Mouse (Mus musculus) adrenal gland, adult 2 months (tissue): ENCODE results near the gene Best3. TPM values are rescaled to one million over a fixed set of nuclear protein-coding genes. Genes with fewer than 3 reads are reported as not detected.

Experiments used
- DNase-seq: peaks from one replicate; pipeline ENCODE4 v3.0.0; 2021
- long read RNA-seq: library from polyadenylated mRNA; stranded (forward); transcript quantifications from one replicate; pipeline ENCODE4 v2.0.0, GENCODE M21; 2021
- polyA plus RNA-seq: library from polyadenylated mRNA; depleted of rRNA; stranded (reverse); fragments of >200 nt; gene quantifications from 2 replicates; pipeline ENCODE4 v1.2.3, GENCODE M21; 2012; rRNA removed
- total RNA-seq, 2 experiments: library from RNA; stranded (reverse); gene quantifications; 2 replicates each; pipeline ENCODE4 v1.2.3; 2021

Best3 gene
- total RNA-seq, result under 1 TPM; 0.29 to 0.31 TPM
- 0.37 and 0.42 TPM in 2 replicates for polyA plus RNA-seq
- long read RNA-seq, result 0 reads

- DNase-seq, result no peak
Measured at GRCm38 (mm10) chr10:116986264-116987082, at the start of gene Best3. TSS of gene Best3 (plus strand) at chr10:116986314.

DNA sequence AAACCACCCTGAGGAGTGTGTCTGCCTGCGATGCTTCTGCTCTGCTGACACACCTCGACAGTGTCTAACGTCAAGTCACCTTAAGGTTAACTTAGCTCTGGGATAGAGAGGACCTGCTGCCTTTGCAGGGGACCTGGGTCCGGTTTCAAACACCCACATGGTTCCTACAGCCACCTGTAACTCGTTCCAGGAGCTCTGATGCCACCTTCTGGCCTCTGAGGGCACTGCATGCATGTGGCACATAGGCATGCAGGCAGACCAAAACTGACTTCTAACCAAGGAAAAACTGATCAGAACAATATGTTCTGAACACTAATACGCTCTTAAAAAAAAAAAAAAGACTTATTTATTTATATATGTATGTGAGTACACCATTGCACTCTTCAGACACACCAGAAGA, 43.1 kb upstream of the Best3 start:
- DNase-seq, result no peak

DNA sequence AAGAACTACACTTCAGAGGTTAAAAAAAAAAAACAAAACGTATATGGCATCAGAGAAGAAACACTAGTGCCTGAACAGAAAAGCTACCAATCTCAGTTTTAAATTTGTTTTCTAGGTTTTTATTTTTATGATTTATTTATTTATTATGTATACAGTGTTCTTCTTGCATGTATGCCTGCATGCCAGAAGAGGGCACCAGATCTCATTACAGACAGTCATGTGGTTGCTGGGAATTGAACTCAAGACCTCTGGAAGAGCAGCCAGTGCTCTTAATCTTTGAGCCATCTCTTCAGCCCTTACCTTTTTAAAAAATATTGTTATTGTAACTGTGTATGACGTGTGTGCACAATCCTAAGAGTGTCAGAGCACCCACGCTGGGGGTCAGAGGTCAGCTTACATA, 42.0 kb upstream of the Best3 start:
- no peak for DNase-seq

DNA sequence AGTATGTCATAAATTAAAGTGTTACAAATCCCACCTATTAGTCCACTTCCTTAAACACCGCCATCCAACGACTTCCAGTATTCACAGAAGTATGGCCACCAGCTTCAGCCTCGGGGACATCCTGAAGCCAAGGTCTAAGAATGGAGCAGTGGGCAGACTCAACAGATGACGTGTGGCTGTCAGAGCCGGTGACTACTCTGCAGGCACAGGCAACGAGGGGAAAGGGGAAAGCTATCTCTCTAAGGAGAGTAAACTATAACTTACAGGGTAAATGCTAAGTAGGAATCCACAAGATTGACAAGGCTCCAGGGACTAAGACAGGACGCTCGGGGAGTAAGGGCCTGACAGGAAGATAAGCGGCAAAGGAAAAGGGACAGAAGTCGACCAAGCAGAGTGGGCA, 41.2 kb upstream of the Best3 start:
- DNase-seq, result peak; percentile 21

DNA sequence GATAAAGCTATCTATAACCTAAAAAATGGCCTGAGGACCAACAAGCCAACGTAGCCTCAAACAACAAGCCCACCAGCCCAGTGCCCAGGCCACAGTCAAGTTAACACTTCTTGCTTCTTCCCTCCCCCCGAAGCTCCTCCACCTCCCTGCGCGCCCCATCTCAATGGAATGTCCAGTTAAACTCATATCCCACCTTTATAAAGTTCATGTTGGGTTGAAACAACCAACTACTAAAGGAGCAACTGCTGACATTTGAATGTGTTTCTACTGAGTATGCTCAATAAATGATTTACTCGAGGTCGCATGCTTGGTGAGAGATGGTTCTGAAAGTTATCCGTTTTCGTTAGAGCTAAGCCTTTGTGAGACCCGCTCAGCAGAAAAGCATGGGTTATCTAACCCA, 37.7 kb upstream of the Best3 start:
- no peak for DNase-seq

DNA sequence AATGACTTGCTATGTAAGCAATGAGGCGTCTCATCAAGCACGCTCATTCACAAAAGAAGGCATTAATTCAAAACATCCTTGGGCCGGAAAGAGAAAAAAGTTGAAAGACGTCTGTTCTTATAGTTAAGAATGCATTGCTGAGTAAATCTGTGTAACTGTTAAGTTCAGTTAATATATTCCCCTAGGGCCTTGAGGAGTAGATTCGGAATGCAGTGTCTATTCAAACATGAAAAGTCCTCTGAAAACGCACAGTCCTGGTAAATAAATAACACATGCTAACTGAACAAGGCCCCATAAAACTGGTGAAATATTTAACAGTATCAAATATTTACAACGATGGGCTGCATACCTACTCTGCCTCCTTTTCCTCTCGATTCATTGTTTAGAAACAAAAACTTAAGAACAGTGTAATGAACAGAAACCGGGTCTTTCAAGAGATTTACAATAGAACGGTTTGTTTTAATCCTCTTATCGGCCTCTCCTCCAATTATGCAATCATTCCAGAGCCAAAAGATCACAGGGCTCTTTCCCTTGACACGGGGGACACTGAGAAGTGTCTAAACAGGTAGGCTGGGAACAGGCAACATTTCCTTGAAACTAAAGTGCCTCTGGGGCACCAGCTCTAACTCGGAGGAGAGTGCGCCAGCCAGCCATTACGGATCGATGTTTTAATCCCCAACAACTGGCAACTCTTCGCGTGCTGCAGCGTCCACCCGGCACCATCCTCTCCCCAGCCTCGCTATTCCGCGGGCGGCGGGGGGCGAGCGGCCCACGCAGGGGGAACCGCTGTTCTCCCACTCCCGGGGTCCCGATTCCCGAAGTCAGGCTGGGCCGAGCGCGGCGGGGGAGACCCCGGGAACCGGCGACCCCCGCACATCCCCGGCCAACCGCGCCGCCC, 36.8 kb upstream of the Best3 start:
- peak; percentile 60 for DNase-seq

- DNase-seq, result peak; percentile 93
Measured at GRCm38 (mm10) chr10:116950009-116950769, 35.9 kb upstream of the Best3 start, which contains the start of gene Rab3ip. TSS of gene Rab3ip (minus strand) at chr10:116950769.

- no peak for DNase-seq
Measured at GRCm38 (mm10) chr10:116950886-116951285, 35.2 kb upstream of the Best3 start.

DNA sequence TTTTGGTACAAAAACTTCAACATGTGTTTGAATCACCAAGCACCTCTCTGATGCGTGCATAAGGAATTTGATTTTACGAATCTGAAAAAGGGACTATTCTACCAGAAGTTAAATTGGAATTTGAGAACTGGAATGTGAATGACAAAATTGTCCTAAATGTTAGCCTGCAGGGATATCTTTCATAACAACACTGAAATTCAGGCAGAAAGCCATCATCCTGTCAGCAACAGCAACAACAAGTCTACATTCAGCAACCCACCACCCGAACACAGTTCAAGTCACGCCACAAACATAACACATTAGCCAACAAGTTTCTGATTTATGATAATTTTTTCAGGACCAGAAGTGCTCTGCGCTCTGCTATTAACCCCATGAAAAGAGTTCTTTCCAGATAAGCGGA, 30.9 kb upstream of the Best3 start:
- DNase-seq, result no peak

- no peak for DNase-seq
Measured at GRCm38 (mm10) chr10:116956483-116957158, 29.5 kb upstream of the Best3 start.

GRCm38 (mm10) chr10:116957867-116958551, 28.1 kb upstream of the Best3 start:
- no peak for DNase-seq

DNA sequence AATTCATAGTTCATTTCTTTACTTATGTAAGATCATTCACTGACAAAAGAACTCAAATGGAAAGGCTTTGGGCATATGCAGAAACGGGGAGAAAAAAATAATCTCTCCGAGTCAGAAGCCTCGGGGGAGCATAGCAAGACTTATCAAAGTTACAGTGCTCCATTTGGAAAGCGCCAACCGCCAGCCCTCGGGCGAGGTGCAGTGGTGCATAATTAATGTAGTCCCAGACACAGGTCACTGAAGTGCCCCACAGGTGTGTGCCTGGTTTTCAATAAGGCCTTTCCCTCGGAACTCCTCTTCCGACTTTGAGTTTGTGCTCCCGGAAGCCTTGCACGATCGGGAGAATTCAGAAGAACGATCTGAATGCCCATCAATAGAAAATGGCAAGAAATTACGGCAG, 24.0 kb upstream of the Best3 start:
- no peak for DNase-seq

GRCm38 (mm10) chr10:116962803-116963202, 23.3 kb upstream of the Best3 start:
- DNase-seq, result no peak

GRCm38 (mm10) chr10:116964084-116964483, 22.0 kb upstream of the Best3 start:
- DNase-seq, result no peak

GRCm38 (mm10) chr10:116964571-116964970, 21.5 kb upstream of the Best3 start:
- DNase-seq, result no peak

GRCm38 (mm10) chr10:116965297-116965696, 20.8 kb upstream of the Best3 start:
- DNase-seq, result no peak

DNA sequence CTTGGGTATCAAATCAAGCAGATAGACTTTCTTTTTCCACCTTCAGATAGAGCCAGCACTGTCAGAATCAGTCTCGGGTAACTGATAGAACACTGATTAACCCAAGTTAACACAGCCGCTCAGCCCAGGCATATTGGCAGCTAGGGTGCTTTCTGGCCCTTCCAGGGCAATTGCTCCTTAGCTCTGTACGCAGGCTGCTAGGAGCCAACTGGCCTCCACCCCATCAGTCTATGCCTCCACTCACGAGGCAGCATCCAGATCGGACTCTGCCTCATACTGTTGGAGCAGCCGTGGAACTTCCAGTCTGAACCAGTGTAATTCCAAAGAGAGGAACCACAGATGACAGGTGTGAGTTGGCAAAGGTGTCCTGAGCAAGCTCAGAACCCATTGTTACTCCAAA, 20.0 kb upstream of the Best3 start:
- DNase-seq, result no peak

GRCm38 (mm10) chr10:116968741-116969140, 17.4 kb upstream of the Best3 start:
- no peak for DNase-seq

DNA sequence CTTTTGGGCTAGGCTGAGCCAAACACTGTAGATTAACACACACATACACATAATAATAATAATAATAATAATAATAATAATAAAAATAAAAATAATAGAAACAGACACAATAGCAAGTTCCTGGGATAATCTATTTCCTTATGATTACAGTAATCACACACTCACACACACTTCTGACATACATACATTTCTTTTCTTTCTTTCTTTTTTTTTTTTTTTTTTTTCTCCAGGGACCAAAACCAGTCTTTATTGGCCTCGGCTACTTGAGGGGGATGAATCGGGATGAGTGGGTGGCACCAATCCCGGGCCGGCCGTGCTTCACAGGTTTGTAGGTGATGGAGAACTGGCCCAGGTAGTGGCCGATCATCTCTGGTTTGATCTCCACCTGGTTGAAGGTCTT, 13.6 kb upstream of the Best3 start, which contains the start of gene Gm10271:
Gm10271 (minus strand) TSS at position 101 of the 400 bp plus-strand sequence.
- DNase-seq, result no peak

DNA sequence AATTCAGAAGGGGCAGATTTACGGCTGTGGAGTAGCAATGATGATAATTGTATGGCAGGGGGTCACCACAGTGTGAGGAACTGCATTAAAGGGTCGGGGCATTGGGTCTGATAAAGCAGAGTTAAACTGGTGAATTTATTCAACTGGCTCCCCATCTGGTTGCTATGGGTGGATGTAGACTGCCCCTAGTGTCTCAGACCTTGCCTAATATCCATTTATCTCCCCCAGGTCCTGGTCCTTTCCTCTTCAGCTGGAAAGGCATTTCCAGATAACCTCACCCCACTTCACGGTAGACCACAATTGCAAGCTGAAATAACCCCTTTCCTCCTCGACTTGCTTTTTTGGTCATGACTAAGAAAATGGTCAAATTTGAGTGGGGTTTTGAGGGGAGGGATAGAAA, 8.7 kb upstream of the Best3 start:
- no peak for DNase-seq

- no peak for DNase-seq
Measured at GRCm38 (mm10) chr10:116977858-116978257, 8.3 kb upstream of the Best3 start.
